Mouse (Mus musculus): ENCODE results near the gene Tmem185a.
"Not testable (repeated sequence)": the region's sequence is repeated elsewhere in the genome, so short reads cannot be mapped to it uniquely, and the experiment has no call there.

The Tmem185a gene

GRCm38 (mm10) chrX:70476792-70477776, at the start of gene Tmem185a:
TSS of gene Tmem185a (minus strand) at chrX:70477180.
- DNase-seq (ENCODE audit: low read depth): peak; percentile 87

DNA sequence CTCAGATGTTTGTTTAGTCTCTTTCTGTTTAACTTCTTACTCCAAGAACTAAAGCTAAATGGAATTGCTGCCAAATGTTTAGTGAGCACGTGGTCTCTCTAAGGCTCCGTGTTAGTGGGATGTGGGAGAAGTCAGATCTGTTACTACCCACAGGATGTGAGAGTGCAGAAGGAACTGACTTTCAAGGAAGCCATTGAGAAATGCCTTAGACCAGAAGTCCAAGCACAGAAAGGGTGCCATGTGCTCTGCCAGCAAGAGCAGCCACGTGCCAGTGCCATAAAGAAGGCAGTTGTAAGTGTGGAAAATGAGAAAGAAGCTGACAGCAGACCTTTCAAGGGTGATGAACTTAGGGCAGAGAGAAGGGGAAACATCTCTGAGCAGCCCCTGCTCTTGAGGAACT, 37.4 kb upstream of the Tmem185a start:
- not testable (repeated sequence) for DNase-seq (ENCODE audit: low read depth)

GRCm38 (mm10) chrX:70487328-70487727, 10.3 kb upstream of the Tmem185a start:
- not testable (repeated sequence) for DNase-seq (ENCODE audit: low read depth)

- DNase-seq (ENCODE audit: low read depth): no peak
Observed at GRCm38 (mm10) chrX:70482154-70482553, 5.2 kb upstream of the Tmem185a start.

DNA sequence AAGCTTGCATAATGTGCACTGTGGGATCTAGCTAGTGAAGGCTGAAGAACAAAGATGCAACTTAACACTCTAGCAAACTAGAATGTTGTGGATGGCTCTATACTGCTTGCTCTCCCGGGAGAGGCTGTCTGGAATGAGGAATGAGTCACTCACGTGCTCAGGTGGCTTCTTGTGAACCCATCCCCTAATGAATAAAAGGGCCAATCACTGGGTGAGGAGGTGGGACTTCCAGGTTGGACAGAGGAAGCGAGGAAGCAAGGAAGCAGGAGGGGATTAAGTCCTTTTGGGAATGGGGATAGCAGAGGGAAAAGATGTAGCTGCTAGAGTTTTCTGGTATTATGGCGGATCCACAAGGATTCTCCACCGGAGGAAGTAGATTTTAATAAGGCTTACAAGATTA, 1.7 kb upstream of the Tmem185a start:
- no peak for DNase-seq (ENCODE audit: low read depth)

DNA sequence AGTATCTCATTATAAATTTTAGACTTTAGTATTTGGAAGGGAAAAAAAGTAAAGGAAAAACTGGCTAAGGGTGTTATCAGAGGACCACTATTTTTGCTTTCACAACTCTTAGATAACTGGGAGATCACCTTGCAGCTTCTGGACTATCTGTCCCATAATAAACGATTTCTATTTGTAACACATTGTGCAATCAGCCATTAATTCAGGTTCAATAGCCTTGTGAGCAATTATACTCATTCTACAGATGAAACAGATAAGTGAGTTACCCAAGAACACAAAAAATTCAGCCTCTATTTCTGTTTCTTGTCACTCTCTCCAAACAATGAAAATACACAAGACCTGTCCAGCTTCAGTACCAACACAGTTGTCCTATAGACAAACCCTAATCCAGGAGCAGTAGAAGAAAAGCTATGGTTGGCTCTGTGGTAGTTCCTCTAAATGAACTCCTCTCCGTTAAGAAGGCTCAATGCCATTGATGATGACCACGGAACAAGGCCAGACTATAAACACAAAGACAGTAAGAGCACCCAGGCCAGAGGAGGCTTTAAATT, 1.7 kb downstream of the Tmem185a start:
- no peak for DNase-seq (ENCODE audit: low read depth)

GRCm38 (mm10) chrX:70466897-70467296, 10.1 kb downstream of the Tmem185a start:
- DNase-seq (ENCODE audit: low read depth): no peak

GRCm38 (mm10) chrX:70465489-70465888, 11.5 kb downstream of the Tmem185a start:
- no peak for DNase-seq (ENCODE audit: low read depth)

DNA sequence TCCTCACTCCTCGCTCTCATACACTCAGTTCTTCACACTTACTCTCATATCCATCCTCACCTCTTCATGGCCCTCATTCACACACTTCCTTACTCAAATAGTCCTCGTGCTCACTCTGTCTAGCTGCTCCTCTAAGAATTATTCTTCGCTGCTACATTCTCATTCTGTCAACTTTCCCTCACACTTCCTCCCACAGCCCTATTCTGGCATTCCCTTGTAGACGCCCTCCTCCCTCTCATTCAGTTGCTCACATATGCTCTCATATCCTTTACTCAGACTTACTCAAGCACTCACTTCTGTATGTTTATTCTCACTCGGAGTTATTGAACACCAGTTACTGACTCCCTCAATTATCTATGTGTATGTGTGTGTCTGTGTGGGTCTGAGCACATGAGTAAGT, 13.4 kb downstream of the Tmem185a start:
- no peak for DNase-seq (ENCODE audit: low read depth)

DNA sequence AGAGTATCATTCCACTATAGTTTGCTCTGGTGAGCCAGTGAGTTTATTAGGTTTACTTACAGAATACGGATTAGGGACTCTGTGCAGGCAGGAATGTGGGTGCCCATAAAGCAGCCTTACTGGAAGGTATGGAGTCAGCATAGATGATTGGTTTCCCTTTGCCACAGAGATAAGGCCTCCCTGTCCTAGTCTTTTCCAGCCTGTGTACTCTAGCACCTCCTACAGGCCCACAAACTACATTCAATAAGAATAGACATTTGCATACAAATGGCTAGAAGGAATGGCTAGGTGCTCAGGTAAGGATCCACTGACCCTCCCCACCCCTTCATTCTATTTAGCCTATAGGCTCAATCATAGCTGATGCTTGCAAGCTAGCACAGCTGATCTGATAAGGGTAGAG, 24.6 kb downstream of the Tmem185a start:
- not testable (repeated sequence) for DNase-seq (ENCODE audit: low read depth)

GRCm38 (mm10) chrX:70425473-70425872, 51.5 kb downstream of the Tmem185a start:
- DNase-seq (ENCODE audit: low read depth): not testable (repeated sequence)
